Mouse (Mus musculus) liver, postnatal 0 days (tissue): ENCODE measurements at regions not wholly inside any gene's neighbourhood (a gene's known extent, or its start where the extent isn't known, plus 50 kb on each side); places are given as distances from the start of the nearest gene placed in this dataset.

Source experiments
- CTCF ChIP-seq: sonication (generic); IDR thresholded peaks from 2 replicates; pipeline ENCODE4 v1.5.1; 2016; ENCODE audit warnings: antibody characterized with exemption, low read depth
- EP300 ChIP-seq: IDR thresholded peaks from 2 replicates; pipeline ENCODE4 v1.6.1; 2016; ENCODE audit warnings: antibody characterized with exemption, low read depth, mild to moderate bottlenecking

DNA sequence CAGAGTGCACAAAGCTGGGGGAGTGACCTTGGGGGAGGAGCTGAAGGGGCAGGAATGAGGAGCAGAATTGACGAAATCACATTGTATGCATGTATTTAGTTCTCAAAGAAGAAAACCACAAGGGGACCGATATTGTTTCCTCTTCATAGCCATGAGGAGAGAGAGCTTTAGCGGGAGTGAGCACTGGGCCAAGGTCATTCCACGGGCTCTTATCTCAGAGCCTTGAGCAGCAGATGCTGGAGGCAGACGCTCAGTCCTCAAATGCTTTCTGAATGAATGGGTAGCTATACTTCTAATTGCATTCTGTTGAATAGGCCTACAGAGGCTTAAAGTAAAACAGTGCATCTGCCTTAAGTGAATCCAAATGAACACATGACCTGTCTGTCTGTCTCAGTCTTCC is 245.2 kb upstream of the Rbfox1 start:
- TF ChIP-seq EP300 (no peak), CTCF (no peak)
